Mouse (Mus musculus) left cerebral cortex, postnatal 25 days (tissue): ENCODE measurements around the gene Osbpl9. TPM values are rescaled to one million over a fixed set of nuclear protein-coding genes. Genes with fewer than 3 reads are reported as not detected.

Source experiments
- DNase-seq, 2 experiments: peaks; one replicate each; pipeline ENCODE4 v3.0.0; 2022; ENCODE audit warnings: low spot score in 2 of 2, mixed read lengths in 1 of 2
- intact Hi-C: fragments of 180-260 bp; cut with DNase I; formaldehyde crosslinking; loops from one replicate; pipeline ENCODE4 v1.15.1; 2025
- total RNA-seq, 2 experiments: library from RNA; stranded (reverse); gene quantifications; 2 replicates each; pipeline ENCODE4 v1.2.3; 2021

The Osbpl9 gene
- total RNA-seq, 2 experiments from 2014 or later: 44.5 to 59.2 TPM

GRCm38 (mm10) chr4:109114308-109114707, 87.8 kb downstream of the Osbpl9 start:
- no peak for DNase-seq
- intact Hi-C loops: no loop called here

DNA sequence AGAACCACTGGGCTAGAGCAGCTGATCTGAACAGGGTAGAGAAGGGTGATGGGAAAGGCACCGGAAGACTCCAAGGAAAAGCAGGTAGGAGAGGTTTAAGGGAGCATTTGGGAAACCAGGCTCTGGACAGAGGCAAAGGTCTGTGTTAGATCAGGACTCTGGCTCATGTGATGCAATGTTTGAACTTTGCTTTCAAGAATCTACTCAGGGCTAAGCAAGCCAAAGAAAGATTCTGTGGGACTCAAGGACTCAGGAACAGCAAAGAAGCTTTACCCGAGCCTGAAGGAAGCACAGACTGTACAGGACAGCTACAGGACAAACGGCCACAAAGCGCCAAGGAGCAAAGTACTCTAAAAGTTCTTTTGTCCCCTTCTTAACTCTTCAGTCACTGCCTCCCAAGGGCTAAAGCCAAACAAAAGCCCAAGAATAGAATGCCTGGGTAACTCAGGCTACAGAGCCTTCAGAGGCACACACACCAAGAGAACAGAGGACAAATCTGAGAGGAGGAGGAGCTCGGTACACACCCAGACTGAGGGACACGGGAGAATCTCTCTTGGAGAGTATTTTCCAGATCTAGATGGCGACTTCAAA, 89.1 kb downstream of the Osbpl9 start:
- DNase-seq: no peak
- intact Hi-C loops: no loop called here

- intact Hi-C loops: no loop called here
Observed at GRCm38 (mm10) chr4:109110978-109111377, 91.1 kb downstream of the Osbpl9 start.

DNA sequence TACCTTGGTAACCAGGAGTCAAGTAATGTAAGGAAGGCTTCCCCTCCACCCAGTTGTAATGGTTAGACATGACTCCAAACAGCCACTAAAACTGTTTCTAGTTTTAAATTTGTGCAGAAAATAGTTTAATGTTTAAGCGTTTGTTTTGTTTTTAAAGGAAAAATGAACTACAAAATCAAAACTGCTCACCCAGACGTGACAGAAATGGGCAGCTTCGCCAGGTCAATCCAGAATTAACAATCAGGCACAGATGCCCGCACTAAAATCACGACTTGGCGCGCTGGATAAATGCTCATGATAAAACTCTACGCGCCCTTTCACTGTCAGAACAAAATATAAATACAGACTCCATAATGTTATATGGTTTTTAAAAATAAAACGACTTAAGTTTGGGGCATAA, 92.4 kb downstream of the Osbpl9 start:
- intact Hi-C loops: no loop called here
- no peak for DNase-seq

More at GRCm38 (mm10) chr4:109110978-109111377, 91.1 kb downstream of the Osbpl9 start:
- DNase-seq: no peak

- DNase-seq: no peak
- intact Hi-C loops: no loop called here
Observed at GRCm38 (mm10) chr4:109109012-109109411, 93.1 kb downstream of the Osbpl9 start.

DNA sequence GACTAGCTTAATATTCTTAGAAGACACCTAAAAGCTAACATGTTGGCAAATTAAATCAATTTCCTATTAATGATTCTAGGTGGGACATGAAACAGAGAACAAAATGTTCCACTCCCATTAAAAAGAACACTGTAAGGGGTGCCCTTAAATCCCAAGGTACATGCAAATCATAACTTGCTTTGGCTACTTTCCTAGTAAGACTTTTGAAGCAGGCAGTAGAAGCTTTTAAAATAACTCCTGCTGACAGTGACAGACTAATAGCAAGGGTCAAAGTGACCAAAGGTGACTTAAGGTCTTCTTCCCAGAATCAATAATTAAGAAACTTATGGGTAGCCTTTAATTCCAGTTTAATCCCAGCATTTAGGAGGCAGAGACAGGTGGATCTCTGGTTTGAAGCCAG, 95.5 kb downstream of the Osbpl9 start:
- no peak for DNase-seq
- intact Hi-C loops: no loop called here

DNA sequence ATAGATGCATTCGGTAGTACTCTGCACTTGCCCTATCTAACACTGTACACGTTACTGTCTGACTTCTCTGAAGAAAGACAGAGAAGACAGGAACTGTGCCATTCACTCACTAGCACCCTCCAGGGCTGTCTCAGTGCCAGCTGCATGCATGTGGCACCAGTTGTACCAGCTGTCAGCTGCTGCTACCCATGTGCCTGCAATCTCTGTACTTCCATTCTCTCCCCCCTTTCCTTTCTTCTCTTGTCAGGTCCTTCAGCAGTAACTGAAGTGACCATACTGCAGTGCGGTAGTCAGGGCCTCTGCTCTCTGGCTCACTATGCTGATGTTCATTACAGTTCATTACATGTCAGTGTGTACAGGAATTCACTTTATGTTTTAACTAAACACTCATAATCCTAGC, 96.0 kb downstream of the Osbpl9 start:
- intact Hi-C loops: no loop called here
- DNase-seq: no peak

DNA sequence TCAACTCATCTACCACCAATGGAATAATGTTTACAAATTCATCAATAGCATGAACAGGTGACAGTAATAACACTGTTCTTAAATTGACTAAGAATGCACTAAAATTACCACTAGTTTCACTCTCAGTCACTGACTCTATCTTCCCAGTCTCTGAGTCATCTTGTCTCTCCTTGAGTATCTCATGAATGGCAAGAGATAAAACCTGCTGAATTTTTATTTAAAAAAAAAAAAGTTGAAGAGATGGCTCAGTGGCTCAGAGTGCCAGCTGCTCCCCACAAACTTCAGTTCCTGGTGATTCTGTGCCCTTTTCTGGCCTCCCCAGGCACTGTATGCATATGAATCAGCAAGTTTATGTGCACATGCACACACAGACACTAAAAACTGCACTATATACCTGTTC, 96.8 kb downstream of the Osbpl9 start:
- no peak for DNase-seq
- intact Hi-C loops: no loop called here

GRCm38 (mm10) chr4:109103145-109103883, 98.8 kb downstream of the Osbpl9 start:
- DNase-seq: no peak
- intact Hi-C loops: no loop called here

DNA sequence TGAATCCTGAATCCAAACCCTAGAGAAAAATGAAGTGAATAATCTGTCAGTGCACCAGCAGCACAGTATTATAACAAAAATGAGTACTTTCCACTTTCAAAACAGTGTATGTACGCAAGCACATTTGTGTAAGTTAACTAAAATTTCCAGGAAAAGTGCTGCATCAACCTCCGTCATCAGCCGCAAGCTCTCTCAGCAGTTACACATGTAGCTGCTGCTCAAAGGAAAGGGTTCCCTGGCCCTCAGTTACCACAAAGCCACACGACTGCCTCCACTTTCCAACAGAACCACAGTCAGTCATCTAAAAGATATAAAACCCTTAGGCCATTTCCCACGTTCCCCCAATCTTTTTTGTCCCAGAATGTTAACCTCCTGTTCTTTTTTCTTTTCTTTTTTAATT, 99.5 kb downstream of the Osbpl9 start:
- no peak for DNase-seq
- intact Hi-C loops: no loop called here

DNA sequence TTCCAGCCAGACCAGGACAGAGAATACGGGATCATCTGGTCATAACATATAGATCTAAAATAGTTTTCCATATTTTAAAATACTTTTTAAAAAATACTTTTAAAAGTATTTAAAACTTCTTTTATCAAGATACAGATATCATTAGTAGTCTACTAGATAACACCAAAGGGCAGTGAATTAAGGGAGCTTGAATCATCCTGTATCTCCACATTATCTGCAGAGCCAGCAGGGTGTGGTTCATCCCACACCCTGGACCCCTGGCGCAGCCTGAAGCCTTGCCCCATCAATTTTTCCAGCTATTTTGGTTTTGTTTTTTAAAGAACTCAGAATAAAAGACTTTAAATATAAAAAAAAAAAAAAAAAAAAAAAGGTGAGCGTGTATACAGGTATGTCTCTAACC, 103.2 kb downstream of the Osbpl9 start:
- DNase-seq: no peak
- intact Hi-C loops: no loop called here

DNA sequence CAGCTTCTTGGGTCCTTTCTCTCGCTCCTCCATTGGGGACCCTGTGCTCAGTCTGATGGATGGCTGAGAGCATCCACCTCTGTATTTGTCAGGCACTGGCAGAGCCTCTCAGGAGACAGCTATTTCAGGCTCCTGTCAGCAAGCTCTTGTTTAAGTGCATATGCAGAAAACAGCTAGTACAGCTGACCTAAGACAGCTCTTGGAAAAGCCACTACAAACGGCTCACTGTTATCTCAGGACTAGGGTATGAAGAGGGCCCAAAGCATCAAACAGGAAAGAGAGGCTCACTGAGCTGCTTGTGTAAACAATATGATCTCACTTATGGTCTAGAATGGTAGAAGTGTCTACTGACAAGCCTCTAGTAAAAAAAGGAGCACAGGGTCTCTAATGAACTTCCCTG, 107.8 kb downstream of the Osbpl9 start:
- no peak for DNase-seq

GRCm38 (mm10) chr4:109092344-109092743, 109.7 kb downstream of the Osbpl9 start:
- DNase-seq: no peak
- intact Hi-C loops: no loop called here

More for the DNA sequence above, 107.8 kb downstream of the Osbpl9 start:
- intact Hi-C loops: no loop called here

- intact Hi-C loops: no loop called here
- no peak for DNase-seq
Observed at GRCm38 (mm10) chr4:109091241-109091777, 110.8 kb downstream of the Osbpl9 start.

DNA sequence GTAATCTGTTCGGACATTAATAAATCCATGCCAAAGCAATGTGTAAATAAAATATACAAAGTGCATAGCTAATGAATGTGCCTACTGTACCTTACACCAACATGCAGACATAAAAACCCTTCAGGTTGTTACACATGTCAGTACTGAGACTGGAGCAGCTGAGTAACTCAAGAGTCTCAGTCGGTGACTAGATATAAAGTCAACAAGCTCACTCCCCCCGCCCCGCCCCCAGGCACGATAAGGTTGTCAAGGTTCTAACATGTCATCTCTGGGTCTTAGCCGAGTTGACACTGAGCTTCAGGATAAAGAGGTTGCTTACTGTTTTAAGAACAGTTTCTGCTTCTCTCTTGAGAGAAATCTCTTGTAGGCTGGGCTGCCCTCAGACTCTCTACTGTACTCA, 112.1 kb downstream of the Osbpl9 start:
- DNase-seq: no peak
- intact Hi-C loops: no loop called here

- DNase-seq: no peak
- intact Hi-C loops: no loop called here
Observed at GRCm38 (mm10) chr4:109089171-109089570, 112.9 kb downstream of the Osbpl9 start.

GRCm38 (mm10) chr4:109080118-109080517, 122.0 kb downstream of the Osbpl9 start:
- no peak for DNase-seq
- intact Hi-C loops: loop anchor here (5.0 kb wide), 1 partner anchor 82 kb away; no protein-coding TSS in a partner anchor

- DNase-seq: no peak
- intact Hi-C loops: loop anchor here (5.0 kb wide), 1 partner anchor 83 kb away; no protein-coding TSS in a partner anchor
Observed at GRCm38 (mm10) chr4:109079676-109080075, 122.4 kb downstream of the Osbpl9 start.

GRCm38 (mm10) chr4:109078941-109079340, 123.1 kb downstream of the Osbpl9 start:
- intact Hi-C loops: no loop called here
- no peak for DNase-seq

DNA sequence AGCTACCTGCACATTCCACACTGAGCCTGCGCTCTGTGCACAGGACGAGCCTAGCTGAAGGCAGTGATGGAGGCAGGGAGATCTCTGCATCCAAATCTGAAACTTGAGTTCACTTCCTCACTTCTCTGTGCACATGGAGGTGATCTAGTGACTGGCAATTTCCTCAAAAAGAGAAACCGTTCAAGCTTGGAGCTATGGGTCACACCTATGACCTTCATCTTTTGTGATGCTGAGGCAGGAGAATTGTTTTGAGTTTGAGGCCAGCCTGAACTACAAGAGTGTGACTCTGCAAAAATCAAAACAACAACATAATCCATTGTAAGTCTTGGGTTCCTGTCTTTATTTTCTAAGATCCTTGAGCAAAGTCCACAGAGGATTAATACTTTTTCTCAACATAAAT, 128.8 kb downstream of the Osbpl9 start:
- DNase-seq: no peak
- intact Hi-C loops: no loop called here

- intact Hi-C loops: no loop called here
- no peak for DNase-seq
Observed at GRCm38 (mm10) chr4:109072891-109073290, 129.2 kb downstream of the Osbpl9 start.
